Mouse (Mus musculus) hindbrain, embryonic 13.5 days (tissue): ENCODE measurements at regions not wholly inside any gene's neighbourhood (a gene's known extent, or its start where the extent isn't known, plus 50 kb on each side); places are given as distances from the start of the nearest gene placed in this dataset.
A peak's percentile ranks its signal among the peaks of the same experiment; 100 is the strongest.
"Not testable (repeated sequence)": the region's sequence is repeated elsewhere in the genome, so short reads cannot be mapped to it uniquely, and the experiment has no call there.

Source experiments
- ATAC-seq: fragments of 200-750 bp; cut with Nextera tagmentation; 2 replicates; pipeline ENCODE4 v1.8.0; 2017; ENCODE audit warnings: moderate TSS enrichment; ENCODE audit not compliant: low FRiP score
- H3K27ac ChIP-seq: fragments of 300-500 bp; sonication (generic); 2 replicates; pipeline ENCODE4 v1.5.1; 2015; ENCODE audit warnings: inconsistent platforms, mild to moderate bottlenecking, moderate library complexity
- H3K27me3 ChIP-seq: fragments of 300-500 bp; sonication (generic); 2 replicates; pipeline ENCODE4 v1.6.1; 2015; ENCODE audit warnings: mild to moderate bottlenecking, inconsistent platforms
- H3K36me3 ChIP-seq: fragments of 300-500 bp; sonication (generic); 2 replicates; pipeline ENCODE4 v1.6.1; 2015; ENCODE audit warnings: mild to moderate bottlenecking, inconsistent platforms
- H3K4me1 ChIP-seq: fragments of 300-500 bp; sonication (generic); replicated peaks from 2 replicates; pipeline ENCODE4 v1.6.1; 2015; ENCODE audit warnings: inconsistent platforms
- H3K4me2 ChIP-seq: fragments of 300-500 bp; sonication (generic); 2 replicates; pipeline ENCODE4 v1.6.1; 2015; ENCODE audit warnings: inconsistent platforms, mild to moderate bottlenecking, moderate library complexity
- H3K4me3 ChIP-seq: fragments of 300-500 bp; sonication (generic); 2 replicates; pipeline ENCODE4 v1.5.1; 2015; ENCODE audit warnings: mild to moderate bottlenecking, inconsistent platforms
- H3K9ac ChIP-seq: fragments of 300-500 bp; sonication (generic); 2 replicates; pipeline ENCODE4 v1.6.1; 2015; ENCODE audit warnings: mild to moderate bottlenecking, inconsistent platforms
- H3K9me3 ChIP-seq: fragments of 300-500 bp; sonication (generic); 2 replicates; pipeline ENCODE4 v1.6.1; 2016; ENCODE audit warnings: inconsistent platforms
- WGBS: fragments of 180-500 bp; shearing (Covaris S2); methylation state at CpG from one replicate; pipeline ENCODE4 v1.1.7; 2015; 5-methylcytosine and 5-hydroxymethylcytosine counted together

DNA sequence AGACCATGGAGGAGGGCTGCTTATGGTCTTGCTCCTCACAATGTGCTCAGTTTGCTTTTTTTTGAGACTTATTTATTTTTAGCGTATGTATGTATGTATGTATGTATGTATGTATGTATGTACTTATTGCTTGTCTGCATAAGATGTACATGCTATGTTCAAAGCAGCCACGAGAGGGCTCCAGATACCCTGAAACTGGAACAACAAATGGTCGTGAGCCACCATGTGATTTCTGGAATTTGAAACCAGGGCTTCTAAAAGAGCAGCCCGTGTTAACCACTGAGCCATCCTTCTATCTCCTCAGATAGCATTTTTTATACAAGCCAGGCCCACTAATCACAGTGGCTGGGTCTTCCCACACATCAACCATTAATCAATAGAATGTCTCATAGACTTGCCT lies 611.2 kb downstream of the 5730507C01Rik start:
- H3K9ac ChIP-seq: no peak overlapping the region
- H3K36me3 ChIP-seq: no peaks in the 10 kb centered on the region
- ATAC-seq: no peak
- no peak overlapping the region for H3K27ac ChIP-seq
- H3K4me3 ChIP-seq: no peak overlapping the region
- peaks cover 42% of the 10 kb centered on the region for H3K9me3 ChIP-seq
- H3K4me1 ChIP-seq: no peaks in the 10 kb centered on the region
- WGBS: 72% methylated on average over 4 of the region's 4 CpGs
- H3K27me3 ChIP-seq: no peaks in the 10 kb centered on the region
- no peak overlapping the region for H3K4me2 ChIP-seq

DNA sequence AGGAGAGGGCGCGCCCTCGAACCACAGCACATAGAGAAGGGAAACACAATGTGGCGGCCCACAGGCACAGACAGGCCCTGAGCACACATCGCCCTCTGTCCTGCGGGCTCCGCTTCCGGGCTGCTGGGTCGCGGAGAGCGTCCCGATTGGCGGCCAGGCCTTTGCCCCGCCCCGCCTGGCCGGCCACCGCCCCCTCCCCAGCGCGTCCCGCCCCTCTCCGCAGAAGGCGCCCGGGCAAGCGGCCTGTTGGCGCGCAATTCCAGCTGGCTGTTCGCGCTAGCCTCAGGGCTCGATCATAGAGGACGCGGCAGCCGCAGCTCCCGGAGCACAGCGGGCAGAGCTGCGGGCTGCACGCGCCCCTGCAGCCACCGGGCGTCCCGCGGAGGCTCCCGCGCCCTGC lies 661.3 kb downstream of the 5730507C01Rik start:
- no peak overlapping the region for H3K4me3 ChIP-seq
- no peak overlapping the region for H3K27ac ChIP-seq
- H3K4me1 ChIP-seq: no peaks in the 10 kb centered on the region
- no peak overlapping the region for H3K9ac ChIP-seq
- ATAC-seq: no peak
- 20% methylated on average over 35 of the region's 43 CpGs for WGBS
- H3K27me3 ChIP-seq: no peaks in the 10 kb centered on the region
- H3K4me2 ChIP-seq: no peak overlapping the region
- peaks cover 22% of the 10 kb centered on the region for H3K9me3 ChIP-seq
- H3K36me3 ChIP-seq: no peaks in the 10 kb centered on the region

DNA sequence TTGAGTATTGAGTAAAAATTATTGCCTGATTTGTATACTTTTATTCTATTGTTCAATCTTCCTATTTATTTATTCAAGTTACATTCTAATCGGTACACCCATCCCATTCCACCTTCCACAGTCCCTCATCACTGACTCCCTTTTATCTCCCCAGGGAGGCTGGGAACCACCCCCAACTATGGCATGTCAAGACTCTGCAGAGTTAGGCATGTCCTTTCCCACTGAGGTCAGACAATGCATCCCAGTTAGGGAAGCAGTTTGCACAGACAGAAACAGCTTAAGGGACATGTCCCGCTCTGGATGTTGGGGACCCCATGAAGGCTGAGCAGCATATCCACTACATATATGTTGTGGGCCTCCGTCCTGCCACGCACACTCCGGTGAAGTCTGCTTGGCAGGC lies 678.1 kb downstream of the 5730507C01Rik start:
- Histone ChIP-seq H3K4me3 (no peak overlapping the region), H3K4me1 (no peaks in the 10 kb centered on the region), H3K27me3 (no peaks in the 10 kb centered on the region), H3K27ac (no peak overlapping the region), H3K9me3 (peaks cover 37% of the 10 kb centered on the region), H3K4me2 (no peak overlapping the region), H3K9ac (no peak overlapping the region), H3K36me3 (no peaks in the 10 kb centered on the region)
- WGBS: 91% methylated on average over 5 of the region's 5 CpGs
- ATAC-seq: no peak

DNA sequence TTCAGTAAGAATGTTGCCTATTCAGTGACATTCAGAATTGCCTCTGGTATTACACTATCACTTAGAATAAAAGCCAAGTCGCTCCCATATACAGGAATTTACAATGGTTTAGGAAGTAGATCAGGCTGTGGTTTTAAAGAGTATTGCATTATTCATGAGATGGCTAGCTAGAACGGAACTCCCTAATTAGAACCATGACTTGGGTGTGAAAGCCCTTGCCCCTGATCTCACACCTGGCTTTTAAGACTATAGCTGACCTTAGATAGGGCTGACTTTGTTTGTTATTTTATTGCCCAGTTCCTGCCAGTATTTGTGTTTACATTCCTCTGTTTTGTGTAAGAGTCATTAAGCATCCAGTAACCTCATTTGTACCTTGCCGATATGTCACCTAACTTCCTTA lies 678.7 kb downstream of the 5730507C01Rik start:
- H3K27ac ChIP-seq, H3K36me3 ChIP-seq, H3K4me1 ChIP-seq, H3K27me3 ChIP-seq, H3K4me2 ChIP-seq, H3K9ac ChIP-seq, ATAC-seq, H3K4me3 ChIP-seq: not testable (repeated sequence)
- WGBS: 80% methylated on average over 3 of the region's 3 CpGs
- peaks cover 37% of the 10 kb centered on the region for H3K9me3 ChIP-seq

DNA sequence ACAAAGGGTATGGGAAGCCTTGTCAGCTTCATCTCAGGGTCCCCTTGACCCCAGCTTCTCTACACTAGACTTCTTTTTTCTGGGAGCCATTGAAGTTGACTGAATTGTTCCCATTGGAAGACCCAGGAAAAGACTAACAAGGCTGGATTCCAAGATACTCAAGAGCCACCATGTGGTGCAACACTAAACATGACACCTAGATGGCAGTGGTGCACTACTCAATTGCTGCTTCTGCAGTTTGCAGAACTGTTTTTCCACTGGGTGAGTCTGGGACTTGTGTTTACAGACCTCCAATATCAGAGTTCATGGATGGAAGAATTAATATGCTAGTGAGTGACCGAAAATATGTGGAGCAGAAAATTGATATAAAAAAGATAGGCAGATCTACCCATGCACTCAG lies 709.7 kb downstream of the 5730507C01Rik start:
- H3K4me3 ChIP-seq, H3K27ac ChIP-seq, H3K9me3 ChIP-seq, H3K9ac ChIP-seq, H3K36me3 ChIP-seq, H3K4me1 ChIP-seq, H3K4me2 ChIP-seq, H3K27me3 ChIP-seq, ATAC-seq: not testable (repeated sequence)
- WGBS: 96% methylated on average over 1 of the region's 1 CpGs

DNA sequence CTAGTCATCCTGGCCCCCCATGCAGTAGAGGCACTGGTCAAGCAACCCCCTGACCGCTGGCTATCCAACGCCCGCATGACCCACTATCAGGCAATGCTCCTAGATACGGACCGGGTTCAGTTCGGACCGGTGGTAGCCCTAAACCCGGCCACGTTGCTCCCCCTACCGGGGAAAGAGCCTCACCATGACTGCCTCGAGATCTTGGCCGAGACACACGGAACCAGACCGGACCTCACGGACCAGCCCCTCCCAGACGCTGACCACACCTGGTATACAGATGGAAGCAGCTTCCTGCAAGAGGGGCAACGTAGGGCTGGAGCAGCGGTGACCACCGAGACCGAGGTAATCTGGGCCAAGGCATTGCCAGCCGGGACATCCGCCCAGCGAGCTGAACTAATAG lies 707.6 kb upstream of the Gm21863 start:
- not testable (repeated sequence) for H3K27ac ChIP-seq, H3K4me1 ChIP-seq, H3K36me3 ChIP-seq, H3K4me2 ChIP-seq, H3K27me3 ChIP-seq, ATAC-seq, H3K9ac ChIP-seq, H3K4me3 ChIP-seq
- 94% methylated on average over 23 of the region's 23 CpGs for WGBS
- peaks cover 13% of the 10 kb centered on the region for H3K9me3 ChIP-seq

DNA sequence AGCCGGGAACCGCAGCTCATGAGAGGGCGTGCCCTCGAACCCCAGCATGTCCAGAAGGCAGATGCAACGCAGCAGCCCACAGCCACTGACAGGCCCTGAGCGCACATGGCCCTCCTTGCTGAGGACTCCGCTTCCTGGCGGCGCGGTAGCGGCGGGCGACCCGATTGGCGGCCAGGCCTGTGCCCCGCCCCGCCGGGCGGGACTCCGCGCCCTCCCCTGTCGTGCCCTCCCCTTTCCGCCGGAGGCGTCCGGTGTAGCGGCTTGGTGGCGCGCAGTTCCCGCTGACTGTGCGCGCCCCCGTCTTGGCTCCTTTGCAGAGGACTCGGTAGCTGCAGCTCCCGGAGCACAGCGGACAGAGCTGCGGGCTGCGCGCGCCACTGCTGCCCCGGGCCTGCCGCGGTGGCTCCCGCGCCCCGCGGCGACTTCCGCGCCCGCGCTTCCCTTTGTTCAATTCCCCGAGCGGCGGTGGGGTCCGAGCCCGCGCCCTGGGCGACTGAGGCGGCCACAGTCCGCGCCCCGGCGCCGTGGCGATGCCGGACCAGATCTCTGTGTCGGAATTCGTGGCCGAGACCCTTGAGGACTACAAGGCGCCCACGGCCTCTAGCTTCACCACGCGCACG lies 665.9 kb upstream of the Gm21863 start:
- H3K36me3 ChIP-seq, H3K27me3 ChIP-seq, H3K27ac ChIP-seq, H3K4me1 ChIP-seq: not testable (repeated sequence)
- Histone ChIP-seq H3K9me3 (peaks cover 15% of the 10 kb centered on the region), H3K9ac (peak overlapping the region; percentile 60), H3K4me2 (peak overlapping the region; percentile 43), H3K4me3 (peak overlapping the region; percentile 39)
- 12% methylated on average over 51 of the region's 75 CpGs for WGBS
- ATAC-seq: peak; percentile 74; the same call in 1 of the 2 replicates

DNA sequence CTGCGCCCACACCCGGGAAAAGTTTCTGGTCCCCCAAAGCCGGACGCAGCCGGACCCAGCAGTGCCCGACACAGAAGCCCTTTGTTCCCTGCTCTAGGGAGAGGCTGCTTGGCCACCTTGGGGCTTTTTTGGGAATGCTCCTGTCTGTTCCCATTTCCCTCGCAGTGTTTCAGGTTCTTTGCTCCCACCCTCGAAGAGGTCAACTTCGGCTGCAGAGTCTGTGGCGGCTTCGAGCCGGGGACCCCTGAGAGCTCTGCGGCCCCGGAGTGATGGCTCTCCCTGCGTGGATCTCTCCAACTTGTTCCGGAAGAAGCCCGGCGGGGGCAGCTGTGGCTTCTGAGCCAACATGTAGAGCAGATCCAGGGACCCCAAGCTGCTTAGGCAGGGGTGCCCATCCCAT lies 665.3 kb upstream of the Gm21863 start:
- H3K9me3 ChIP-seq: peaks cover 15% of the 10 kb centered on the region
- not testable (repeated sequence) for H3K36me3 ChIP-seq, ATAC-seq, H3K4me1 ChIP-seq, H3K27me3 ChIP-seq, H3K27ac ChIP-seq
- peak overlapping the region; percentile 43 for H3K4me2 ChIP-seq
- 52% methylated on average over 18 of the region's 18 CpGs for WGBS
- H3K9ac ChIP-seq: peak overlapping the region; percentile 60; the same call in 1 of the 2 replicates
- peak overlapping the region; percentile 39 for H3K4me3 ChIP-seq

DNA sequence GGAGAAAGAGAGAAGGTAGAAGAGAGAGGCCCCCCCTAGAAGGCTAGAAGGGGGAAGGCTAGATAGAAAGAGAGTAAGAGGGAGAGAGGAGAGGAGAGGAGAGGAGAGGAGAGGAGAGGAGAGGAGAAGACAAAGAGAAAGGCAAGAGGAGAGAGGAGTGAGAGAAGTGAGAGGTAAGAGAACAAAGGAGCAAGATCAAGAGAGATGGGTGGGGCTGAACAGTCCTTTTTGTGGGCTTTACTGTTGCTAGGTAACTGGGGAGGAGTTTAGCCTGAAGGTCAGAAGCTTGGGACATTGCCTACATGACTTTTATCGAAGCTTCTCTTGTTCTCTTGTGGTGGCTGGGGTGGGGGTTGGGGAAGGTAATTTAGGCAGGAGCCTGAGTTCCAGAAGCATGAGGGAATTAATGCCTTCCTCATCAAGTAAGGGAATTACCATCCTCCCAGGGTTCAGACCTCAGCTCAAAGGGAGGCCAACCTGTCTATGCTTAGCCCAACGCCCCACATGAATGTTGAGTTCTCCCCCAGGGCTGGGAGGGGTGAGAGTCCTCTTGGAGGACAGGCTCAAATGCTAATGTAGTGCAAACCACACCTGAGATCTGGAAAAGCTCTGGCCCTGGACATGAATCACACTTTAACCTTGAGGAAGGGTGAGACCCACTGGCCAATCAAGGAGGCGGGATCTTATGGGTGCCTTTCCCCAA lies 662.1 kb upstream of the Gm21863 start:
- not testable (repeated sequence) for H3K4me2 ChIP-seq, ATAC-seq, H3K9ac ChIP-seq, H3K27me3 ChIP-seq, H3K36me3 ChIP-seq, H3K4me1 ChIP-seq, H3K4me3 ChIP-seq, H3K27ac ChIP-seq
- H3K9me3 ChIP-seq: peaks cover 18% of the 10 kb centered on the region
- 90% methylated on average over 3 of the region's 3 CpGs for WGBS
